Mouse (Mus musculus) heart, adult 8-10 months (tissue): ENCODE data around the gene Cox7b. TPM values are rescaled to one million over a fixed set of nuclear protein-coding genes. Genes with fewer than 3 reads are reported as not detected.
"Not testable (repeated sequence)": the region's sequence is repeated elsewhere in the genome, so short reads cannot be mapped to it uniquely, and the experiment has no call there.

ENCODE experiments used
- DNase-seq: peaks from one replicate; pipeline ENCODE4 v3.0.0; 2022; ENCODE audit warnings: low spot score
- total RNA-seq, 4 experiments: library from RNA; stranded (reverse); gene quantifications; 2 replicates each; pipeline ENCODE4 v1.2.4; 2022

The Cox7b gene
- total RNA-seq = 1,000 to 10,000 TPM; 1,695 to 2,076 (median 1,892) TPM

DNA sequence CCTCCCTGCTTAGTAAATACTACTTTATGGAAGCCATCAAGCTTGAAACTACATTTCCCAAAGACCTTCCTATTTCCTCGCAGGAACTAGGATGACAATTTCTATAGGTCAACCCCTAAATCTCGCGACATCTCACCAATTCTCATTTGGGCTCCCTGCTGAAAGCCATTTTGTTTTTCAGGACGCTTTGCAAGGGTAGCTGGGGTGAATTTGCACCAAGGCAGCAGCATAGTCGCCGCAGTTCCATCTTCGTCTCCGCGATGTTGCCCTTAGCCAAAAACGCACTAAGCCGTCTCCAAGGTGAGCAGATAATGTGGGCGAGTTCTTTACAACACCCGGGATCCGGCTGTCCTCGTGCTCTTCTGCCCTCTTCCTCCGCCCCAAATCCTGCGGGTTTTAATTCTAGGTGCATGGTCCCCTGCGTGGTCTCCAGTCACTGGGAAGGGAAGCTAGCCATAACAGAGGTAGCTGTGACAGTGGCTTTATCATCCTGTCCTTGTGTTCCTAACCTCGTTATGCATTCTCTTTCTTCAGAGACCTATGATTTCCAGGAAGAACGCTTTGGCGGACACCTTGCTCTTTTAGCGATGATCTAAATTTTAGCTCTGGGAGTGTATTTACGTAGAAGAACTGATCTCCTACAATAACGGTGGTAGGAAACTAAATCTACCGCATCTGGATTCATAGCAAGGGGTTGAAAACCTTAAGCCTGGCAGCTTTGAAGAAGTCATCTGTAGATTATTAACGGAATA, at the start of gene Cox7b:
TSS of gene Cox7b (plus strand) at position 130 of the 752 bp plus-strand sequence.
- DNase-seq = peak; percentile 85

GRCm38 (mm10) chrX:106001605-106002004, 13.9 kb upstream of the Cox7b start:
- no peak for DNase-seq

DNA sequence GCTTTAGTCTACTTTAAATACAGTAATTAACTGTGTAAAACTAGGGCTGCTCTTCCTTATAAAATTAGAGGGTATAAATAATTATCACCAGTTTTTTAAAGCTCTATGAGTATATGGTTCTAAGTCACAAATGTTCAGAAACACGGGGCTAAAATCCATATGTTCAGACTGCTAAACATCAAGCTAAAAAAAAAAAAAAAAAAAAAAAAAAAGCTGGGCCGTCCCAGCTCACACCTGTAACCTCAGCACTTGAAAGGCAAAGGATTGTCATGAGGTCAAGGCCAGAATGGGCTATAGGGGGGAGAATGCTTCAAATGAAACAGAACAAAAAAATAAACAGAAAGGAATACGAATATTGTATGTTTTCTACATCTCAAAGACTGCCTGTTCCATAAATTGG, 4.7 kb upstream of the Cox7b start:
- no peak for DNase-seq

DNA sequence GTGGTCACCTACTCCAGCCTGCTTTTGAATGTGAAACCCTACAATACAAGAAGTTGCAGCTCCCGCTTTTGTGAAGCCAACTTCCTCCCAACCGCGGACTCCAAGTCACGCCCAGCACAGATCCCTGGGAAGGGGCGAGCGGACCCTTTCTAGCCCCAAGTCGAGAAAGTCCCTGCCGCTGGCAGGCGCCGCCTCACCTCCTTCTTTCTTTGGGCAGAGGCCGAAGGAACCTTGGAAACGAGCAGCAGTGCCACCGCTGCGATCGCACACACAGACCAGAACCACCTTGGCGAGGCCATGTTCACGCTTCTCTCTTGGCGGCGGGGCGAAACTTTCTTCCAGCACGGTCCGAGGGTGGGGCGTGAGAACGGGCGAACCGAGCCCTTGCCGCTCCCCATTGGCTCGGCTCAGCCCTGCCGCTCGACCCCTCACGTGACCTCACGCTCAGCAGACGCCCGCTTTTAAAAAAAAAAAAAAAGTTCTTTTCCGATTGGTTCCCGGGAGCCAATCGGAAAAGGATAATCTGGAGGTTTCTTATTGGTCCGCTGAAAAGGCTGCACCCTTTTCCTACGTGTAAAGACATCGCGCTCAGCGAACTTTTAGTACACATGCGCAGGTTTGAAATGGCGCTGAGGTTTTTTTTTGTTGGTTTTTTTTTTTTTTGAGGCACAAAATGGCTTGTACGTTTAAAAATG, 3.9 kb upstream of the Cox7b start, which contains the start of gene Magt1:
TSS of gene Magt1 (minus strand) at position 442 of the 695 bp plus-strand sequence.
- DNase-seq = peak; percentile 83

DNA sequence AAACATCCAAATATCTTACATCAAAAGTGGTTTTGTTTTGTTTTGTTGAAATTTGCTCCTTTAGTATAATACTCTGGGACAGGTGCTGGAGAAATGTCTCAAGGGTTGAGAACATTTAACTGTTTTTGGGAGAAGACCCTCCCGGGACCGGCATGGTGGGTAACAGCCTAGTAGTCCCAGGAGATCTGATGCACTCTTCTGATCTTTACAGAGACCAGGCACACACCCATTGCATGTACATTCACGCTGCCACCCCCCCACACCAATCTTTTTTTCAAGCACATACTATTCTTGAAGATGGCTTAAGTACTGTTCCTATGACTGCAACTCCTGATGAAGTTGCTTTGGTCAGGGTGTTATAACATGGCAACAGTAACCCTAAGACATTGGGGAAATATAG, 2.9 kb upstream of the Cox7b start:
- no peak for DNase-seq

DNA sequence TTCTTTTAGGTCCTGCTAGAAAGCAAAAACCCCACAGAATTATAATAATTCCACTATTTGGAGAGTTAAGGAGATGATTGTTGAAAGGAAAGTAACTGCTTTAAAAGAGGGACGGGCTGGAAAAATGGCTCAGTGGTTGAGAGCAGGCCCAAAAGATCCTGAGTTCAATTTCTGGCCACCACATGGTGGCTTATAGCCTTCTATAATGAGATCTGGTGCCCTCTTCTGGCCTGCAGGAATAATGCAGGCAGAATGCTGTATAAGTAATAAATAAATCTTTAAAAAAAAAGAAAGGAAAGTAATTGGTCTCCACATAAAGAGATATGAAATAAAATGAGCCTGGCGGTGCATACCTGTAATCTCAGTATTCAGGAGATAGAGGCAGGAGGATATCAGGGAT, 2.3 kb upstream of the Cox7b start:
- peak; percentile 34 for DNase-seq

GRCm38 (mm10) chrX:106014741-106015377, 641 bp upstream of the Cox7b start:
- DNase-seq = not testable (repeated sequence)

GRCm38 (mm10) chrX:106017102-106017501, 1.6 kb downstream of the Cox7b start:
- no peak for DNase-seq

- DNase-seq = no peak
These were observed 2.0 kb downstream of the Cox7b start for GRCm38 (mm10) chrX:106017516-106017915.

GRCm38 (mm10) chrX:106026418-106027342, 11.2 kb downstream of the Cox7b start, which contains the start of gene Atp7a:
Gene Atp7a, plus strand, starts transcription at chrX:106027276.
- peak; percentile 89 for DNase-seq

GRCm38 (mm10) chrX:106027343-106027674, 11.8 kb downstream of the Cox7b start:
- DNase-seq = no peak

- no peak for DNase-seq
These were observed 14.7 kb downstream of the Cox7b start for GRCm38 (mm10) chrX:106030176-106030575.

DNA sequence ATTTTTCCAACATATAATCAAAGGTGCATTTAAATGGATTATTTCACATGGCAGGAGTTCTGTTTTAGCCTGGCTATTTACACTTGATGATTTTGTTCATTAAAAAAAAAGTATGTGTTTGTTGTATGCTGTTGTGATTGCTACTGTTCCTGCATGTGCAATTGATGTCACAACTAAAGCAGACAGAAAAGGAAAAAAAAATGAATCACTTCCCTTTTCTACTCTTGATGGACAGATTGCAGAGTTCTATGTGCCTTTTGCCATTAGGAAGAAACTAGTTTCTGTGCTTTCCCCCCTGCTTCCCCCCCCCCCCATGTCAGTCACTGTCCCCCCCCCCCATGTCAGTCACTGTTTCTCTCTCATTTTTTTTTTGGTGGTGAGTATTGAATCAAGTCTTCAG, 15.6 kb downstream of the Cox7b start:
- no peak for DNase-seq

GRCm38 (mm10) chrX:106035727-106036126, 20.2 kb downstream of the Cox7b start:
- no peak for DNase-seq

DNA sequence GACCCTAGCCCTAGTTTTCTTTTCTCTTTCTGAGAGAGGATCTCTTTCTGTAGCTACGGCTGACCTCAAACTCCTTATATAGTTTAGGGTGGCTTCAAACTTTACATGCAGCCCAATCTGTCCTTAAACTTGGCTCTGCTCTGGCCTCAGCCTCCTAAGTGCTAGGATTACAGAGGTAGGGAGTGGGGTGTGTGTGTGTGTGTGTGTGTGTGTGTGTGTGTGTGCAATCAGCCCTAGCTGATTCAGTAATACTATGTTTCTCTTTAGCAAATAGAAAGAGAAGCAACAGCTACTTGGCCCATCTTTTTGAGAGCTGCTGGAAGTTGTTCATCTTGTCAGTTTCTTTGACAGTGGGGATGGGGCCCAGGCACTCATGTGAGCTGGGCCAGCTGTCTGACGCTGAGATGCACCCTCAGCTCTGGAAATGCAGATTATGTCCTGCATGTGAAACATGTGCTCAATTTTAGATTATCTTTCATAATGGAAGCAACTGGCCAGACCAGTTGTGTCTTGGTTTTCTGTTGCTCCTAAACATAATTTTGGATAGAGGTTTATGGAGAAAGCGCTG, 21.8 kb downstream of the Cox7b start:
- no peak for DNase-seq

DNA sequence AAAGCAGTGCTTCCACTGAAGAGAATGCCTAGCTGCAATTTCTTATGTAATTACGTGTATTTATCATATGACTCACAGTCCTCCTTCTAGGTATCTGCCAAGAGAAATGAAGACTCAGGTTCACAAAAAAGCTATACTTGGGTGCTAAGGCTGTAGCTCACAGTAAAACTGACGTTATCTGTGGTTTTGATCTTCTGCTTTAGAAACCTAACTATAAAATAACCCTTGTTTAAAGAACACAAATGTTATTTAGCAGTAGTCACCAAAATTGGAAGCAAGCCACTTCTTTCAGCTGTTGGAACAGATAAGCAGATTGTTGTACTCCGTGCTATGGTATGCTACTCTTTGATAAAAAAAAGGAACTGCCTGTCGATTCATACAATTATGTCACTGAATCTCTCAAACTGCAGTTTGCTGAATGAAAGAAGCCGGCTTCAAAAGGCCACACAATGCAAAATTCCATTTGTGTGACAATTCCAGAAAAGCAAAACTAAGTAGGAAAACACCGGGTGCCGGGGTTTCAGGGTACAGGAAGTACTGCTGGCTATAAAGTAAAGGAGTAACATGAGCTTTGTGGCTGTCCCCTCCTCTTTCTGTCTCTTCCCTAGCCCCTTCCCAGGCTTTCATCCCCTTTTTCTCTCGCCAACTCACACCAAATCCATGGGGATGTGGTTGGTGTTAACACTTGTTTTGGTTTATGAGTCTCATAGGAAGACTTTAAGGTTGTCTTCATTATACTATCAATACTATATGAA, 28.5 kb downstream of the Cox7b start:
- DNase-seq = peak; percentile 31

DNA sequence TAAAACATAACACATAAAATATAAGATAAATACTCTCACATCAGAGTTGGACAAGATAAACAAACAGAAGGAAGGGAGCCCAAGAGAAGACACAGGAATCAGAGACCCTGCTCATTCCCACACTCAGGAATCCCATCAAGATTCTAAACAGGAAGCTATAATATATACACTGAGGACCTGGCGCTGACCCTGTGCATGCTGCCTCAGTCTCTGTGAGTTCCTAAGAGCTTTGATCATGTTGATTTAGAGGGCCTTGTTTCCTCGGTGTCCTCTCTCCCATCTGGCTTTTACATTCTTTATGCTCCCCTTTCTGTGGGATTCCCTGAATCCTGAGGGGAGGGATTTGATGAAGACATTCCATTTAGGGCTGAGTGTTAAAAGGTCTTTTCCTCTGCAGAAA, 30.0 kb downstream of the Cox7b start:
- DNase-seq = no peak

- no peak for DNase-seq
These were observed 30.4 kb downstream of the Cox7b start for GRCm38 (mm10) chrX:106045928-106046327.

GRCm38 (mm10) chrX:106048191-106048590, 32.7 kb downstream of the Cox7b start:
- DNase-seq = no peak
